Mouse (Mus musculus) bone marrow, adult 2 months (tissue): ENCODE results near the gene Rpsa. TPM values are rescaled to one million over a fixed set of nuclear protein-coding genes. Genes with fewer than 3 reads are reported as not detected.

ENCODE experiments used
- H3K27ac ChIP-seq: fragments of 200-500 bp; 2 replicates; pipeline ENCODE4 v1.5.1; 2012; ENCODE audit warnings: low read depth, mild to moderate bottlenecking, control low read depth, inconsistent platforms, low read length; ENCODE audit not compliant: control insufficient read depth, poor library complexity, insufficient read depth
- H3K4me1 ChIP-seq: fragments of 200-500 bp; 2 replicates; pipeline ENCODE4 v1.6.1; 2011; ENCODE audit warnings: low read length; ENCODE audit not compliant: control insufficient read depth, insufficient read depth
- H3K4me3 ChIP-seq: fragments of 200-500 bp; replicated peaks from 2 replicates; pipeline ENCODE3; 2011; ENCODE audit warnings: mild to moderate bottlenecking, low read depth, low read length, control low read depth; ENCODE audit not compliant: control insufficient read depth
- CTCF ChIP-seq: fragments of 200-500 bp; IDR thresholded peaks from 2 replicates; pipeline ENCODE4 v1.5.1; 2011; ENCODE audit warnings: low read length, control low read depth; ENCODE audit not compliant: control insufficient read depth, insufficient read depth
- POLR2A ChIP-seq: fragments of 200-500 bp; IDR thresholded peaks from 2 replicates; pipeline ENCODE4 v1.6.1; 2011; ENCODE audit warnings: low read depth, mild to moderate bottlenecking, control low read depth, low read length, borderline replicate concordance; ENCODE audit not compliant: control insufficient read depth
- WGBS: fragments of 180-500 bp; shearing (Covaris S2); methylation state at CpG from one replicate; pipeline ENCODE4 v1.1.7; 2018; 5-methylcytosine and 5-hydroxymethylcytosine counted together
- polyA plus RNA-seq: library from polyadenylated mRNA; stranded (reverse); fragments of >200 nt; gene quantifications from 2 replicates; pipeline ENCODE4 v1.2.4, GENCODE M21; 2011; ENCODE audit warnings: low replicate concordance; ENCODE audit not compliant: missing spikeins, insufficient read depth, insufficient read length

Rpsa gene
- polyA plus RNA-seq, 1 experiment: 1,859 TPM

GRCm38 (mm10) chr9:120134529-120135160 lies 7.2 kb downstream of the Rpsa start:
- no peak overlapping the region for H3K27ac ChIP-seq
- TF ChIP-seq CTCF: no peak
- TF ChIP-seq POLR2A: no peak
- no peak overlapping the region for H3K4me3 ChIP-seq
- no peaks in the 10 kb centered on the region for H3K4me1 ChIP-seq
- WGBS: 85% methylated on average over 13 of the region's 13 CpGs

- H3K4me3 ChIP-seq: no peak overlapping the region
- 87% methylated on average over 11 of the region's 11 CpGs for WGBS
- no peaks in the 10 kb centered on the region for H3K4me1 ChIP-seq
- H3K27ac ChIP-seq: no peak overlapping the region
- TF ChIP-seq CTCF (no peak), POLR2A (no peak)
These were observed 8.0 kb downstream of the Rpsa start for GRCm38 (mm10) chr9:120135454-120135853.

- Histone ChIP-seq H3K4me3 (no peak overlapping the region), H3K27ac (no peak overlapping the region), H3K4me1 (no peaks in the 10 kb centered on the region)
- 9% methylated on average over 4 of the region's 4 CpGs for WGBS
- peak; percentile 77 for TF ChIP-seq CTCF
- TF ChIP-seq POLR2A: no peak
These were observed 13.2 kb downstream of the Rpsa start for GRCm38 (mm10) chr9:120140652-120141051.

GRCm38 (mm10) chr9:120144474-120144873 lies 17.0 kb downstream of the Rpsa start:
- H3K4me1 ChIP-seq: no peaks in the 10 kb centered on the region
- TF ChIP-seq CTCF (no peak), POLR2A (no peak)
- no peak overlapping the region for H3K27ac ChIP-seq
- 87% methylated on average over 13 of the region's 13 CpGs for WGBS
- H3K4me3 ChIP-seq: no peak overlapping the region

GRCm38 (mm10) chr9:120149222-120149828 lies 21.8 kb downstream of the Rpsa start, which contains the start of gene Mobp:
Gene Mobp, plus strand, starts transcription at chr9:120149707.
- Histone ChIP-seq H3K4me1 (no peaks in the 10 kb centered on the region), H3K27ac (no peak within 1 kb of the TSS), H3K4me3 (no peak within 1 kb of the TSS)
- TF ChIP-seq CTCF: no peak
- TF ChIP-seq POLR2A: no peak
- WGBS: 74% methylated on average over 11 of the region's 11 CpGs

GRCm38 (mm10) chr9:120151152-120151551 lies 23.7 kb downstream of the Rpsa start:
- TF ChIP-seq CTCF (no peak), POLR2A (no peak)
- no peak overlapping the region for H3K27ac ChIP-seq
- H3K4me1 ChIP-seq: no peaks in the 10 kb centered on the region
- 72% methylated on average over 5 of the region's 5 CpGs for WGBS
- no peak overlapping the region for H3K4me3 ChIP-seq

- 76% methylated on average over 12 of the region's 12 CpGs for WGBS
- no peak for TF ChIP-seq CTCF
- TF ChIP-seq POLR2A: no peak
- no peak overlapping the region for H3K4me3 ChIP-seq
These were observed 24.5 kb downstream of the Rpsa start for GRCm38 (mm10) chr9:120151906-120152399.

GRCm38 (mm10) chr9:120158047-120158446 lies 30.6 kb downstream of the Rpsa start:
- 25% methylated on average over 4 of the region's 4 CpGs for WGBS
- TF ChIP-seq CTCF (no peak), POLR2A (no peak)
- Histone ChIP-seq H3K27ac (no peak overlapping the region), H3K4me3 (no peak overlapping the region), H3K4me1 (no peaks in the 10 kb centered on the region)

More at GRCm38 (mm10) chr9:120151906-120152399, 24.5 kb downstream of the Rpsa start:
- H3K27ac ChIP-seq: no peak overlapping the region
- H3K4me1 ChIP-seq: no peaks in the 10 kb centered on the region
